Mouse (Mus musculus) hindbrain, postnatal 0 days (tissue): ENCODE results near the gene Diaph3. TPM values are rescaled to one million over a fixed set of nuclear protein-coding genes. Genes with fewer than 3 reads are reported as not detected.

Source experiments
- ATAC-seq: fragments of 200-750 bp; cut with Nextera tagmentation; 2 replicates; pipeline ENCODE4 v1.8.0; 2017; ENCODE audit warnings: mild to moderate bottlenecking, moderate TSS enrichment, moderate library complexity
- DNase-seq: peaks from one replicate; pipeline ENCODE4 v3.0.0-alpha.2; 2015; ENCODE audit warnings: low spot score
- H3K27ac ChIP-seq: fragments of 300-500 bp; sonication (generic); 2 replicates; pipeline ENCODE4 v1.5.1; 2014; ENCODE audit warnings: mild to moderate bottlenecking
- H3K27me3 ChIP-seq: fragments of 300-500 bp; sonication (generic); 2 replicates; pipeline ENCODE4 v1.6.1; 2014; ENCODE audit warnings: low read length, mixed read lengths; ENCODE audit not compliant: insufficient read depth
- H3K36me3 ChIP-seq: fragments of 300-500 bp; sonication (generic); 2 replicates; pipeline ENCODE4 v1.6.1; 2014; ENCODE audit warnings: low read length, mixed read lengths; ENCODE audit not compliant: insufficient read depth
- H3K4me1 ChIP-seq: fragments of 300-500 bp; sonication (generic); 2 replicates; pipeline ENCODE4 v1.6.1; 2014; ENCODE audit warnings: antibody characterized with exemption, low read length, mixed read lengths; ENCODE audit not compliant: insufficient read depth
- H3K4me2 ChIP-seq: fragments of 300-500 bp; sonication (generic); 2 replicates; pipeline ENCODE4 v1.6.1; 2014; ENCODE audit warnings: low read depth, mild to moderate bottlenecking, low read length, moderate library complexity, mixed read lengths
- H3K4me3 ChIP-seq: fragments of 300-500 bp; sonication (generic); 2 replicates; pipeline ENCODE4 v1.5.1; 2014; ENCODE audit warnings: low read length
- H3K9ac ChIP-seq: fragments of 300-500 bp; sonication (generic); replicated peaks from 2 replicates; pipeline ENCODE4 v1.6.1; 2014; ENCODE audit warnings: mild to moderate bottlenecking, low read length, moderate library complexity, mixed read lengths
- H3K9me3 ChIP-seq: fragments of 300-500 bp; sonication (generic); 2 replicates; pipeline ENCODE4 v1.6.1; 2016; ENCODE audit warnings: low read length, mixed read lengths
- CTCF ChIP-seq: IDR thresholded peaks from 2 replicates; pipeline ENCODE4 v1.5.1; 2016; ENCODE audit warnings: antibody characterized with exemption, control low read depth, low read depth
- WGBS: fragments of 180-500 bp; shearing (Covaris S2); extraction: QIAGEN DNeasy Blood & Tissue Kit; methylation state at CpG from one replicate; pipeline ENCODE4 v1.1.7; 2014; 5-methylcytosine and 5-hydroxymethylcytosine counted together
- polyA plus RNA-seq: library from polyadenylated mRNA; unstranded; fragments of >200 nt; fragmentation: Nextera tagmentation; extraction: Ambion mirVana; gene quantifications from 2 replicates; pipeline ENCODE4 v1.2.1, GENCODE M21; 2015
- total RNA-seq: library from RNA; depleted of rRNA; stranded (reverse); fragments of >200 nt; gene quantifications from 2 replicates; pipeline ENCODE4 v1.2.3, GENCODE M21; 2014

The Diaph3 gene
- total and polyA plus RNA-seq, 2 experiments from 2014 or later = 1.1 to 5.1 TPM

DNA sequence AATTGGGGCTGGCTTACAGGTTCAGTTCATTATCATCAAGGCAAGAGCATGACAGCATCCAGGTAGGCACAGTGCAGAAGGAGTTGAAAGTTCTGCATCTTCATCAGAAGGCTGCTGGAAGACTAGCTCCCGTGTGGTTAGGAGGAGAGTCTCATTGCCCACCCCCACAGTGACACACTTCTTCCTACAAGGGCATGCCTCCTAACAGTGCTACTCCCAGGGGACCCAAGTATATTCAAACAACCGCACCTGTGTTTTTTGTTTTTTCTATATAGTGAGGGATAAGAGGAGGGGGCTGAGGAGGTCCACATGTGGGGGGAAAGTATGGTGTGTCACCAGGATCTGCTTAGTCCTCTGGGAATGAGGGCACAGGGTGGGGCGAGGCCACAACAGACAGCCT is 4.3 kb upstream of the Diaph3 start:
- H3K27me3 ChIP-seq = no peaks in the 10 kb centered on the region
- H3K9ac ChIP-seq = no peak overlapping the region
- no peaks in the 10 kb centered on the region for H3K9me3 ChIP-seq
- DNase-seq (no peak), ATAC-seq (no peak)
- H3K4me3 ChIP-seq = no peak overlapping the region
- H3K4me1 ChIP-seq = 0 out of 2 replicates have a peak, but pooled peaks cover 4% of the 10 kb centered on the region
- no peak overlapping the region for H3K27ac ChIP-seq
- no peak overlapping the region for H3K4me2 ChIP-seq
- TF ChIP-seq CTCF = no peak
- 82% methylated on average over 3 of the region's 3 CpGs for WGBS
- H3K36me3 ChIP-seq = no peaks in the 10 kb centered on the region

- Histone ChIP-seq H3K4me2 (peak overlapping the region; percentile 99), H3K27ac (no peak overlapping the region), H3K9me3 (no peaks in the 10 kb centered on the region), H3K36me3 (no peaks in the 10 kb centered on the region), H3K27me3 (no peaks in the 10 kb centered on the region), H3K4me3 (peak overlapping the region; percentile 83; the same call in 1 of the 2 replicates), H3K9ac (no peak overlapping the region; the same call in 1 of the 2 replicates), H3K4me1 (0 out of 2 replicates have a peak, but pooled peaks cover 4% of the 10 kb centered on the region)
- 81% methylated on average over 11 of the region's 11 CpGs for WGBS
- DNase-seq = no peak
- no peak for TF ChIP-seq CTCF
- no peak for ATAC-seq
These were observed 742 bp upstream of the Diaph3 start for GRCm38 (mm10) chr14:87141777-87142176.

- no peak for TF ChIP-seq CTCF
- Histone ChIP-seq H3K27ac (no peak overlapping the region), H3K36me3 (no peaks in the 10 kb centered on the region), H3K9ac (peak overlapping the region; percentile 10), H3K27me3 (no peaks in the 10 kb centered on the region), H3K4me3 (peak overlapping the region; percentile 83), H3K4me1 (0 out of 2 replicates have a peak, but pooled peaks cover 4% of the 10 kb centered on the region), H3K4me2 (peak overlapping the region; percentile 99), H3K9me3 (no peaks in the 10 kb centered on the region)
- DNase-seq (peak; percentile 33), ATAC-seq (no peak; the same call in 1 of the 2 replicates)
- WGBS = 4% methylated on average over 17 of the region's 17 CpGs
These were observed 590 bp downstream of the Diaph3 start for GRCm38 (mm10) chr14:87140327-87140962.

DNA sequence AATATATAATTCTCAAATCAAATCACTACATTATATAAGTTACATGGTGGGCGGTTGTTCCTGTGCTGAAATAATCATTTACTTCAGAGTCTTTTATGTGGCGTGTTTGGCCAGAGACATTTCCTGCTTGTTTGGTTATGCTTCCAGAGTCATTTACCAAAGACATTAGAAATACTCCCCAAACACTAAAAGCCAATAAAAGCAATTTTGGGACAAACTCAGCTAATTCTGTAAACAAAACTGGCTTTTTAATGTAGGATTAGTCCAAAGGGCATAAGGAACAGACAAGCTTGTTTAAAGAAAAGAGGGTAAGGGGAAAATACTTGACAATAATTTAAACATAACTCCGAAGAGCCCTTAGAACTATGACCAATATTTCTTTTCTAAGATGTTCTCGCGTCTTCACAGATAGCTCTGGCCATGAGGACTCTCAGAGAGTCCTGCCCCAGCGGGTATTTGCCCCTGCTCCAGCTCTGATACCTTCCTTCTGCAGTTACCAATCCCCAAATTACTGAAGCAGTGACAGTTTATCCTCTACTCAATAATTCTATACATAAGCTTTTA is 14.9 kb downstream of the Diaph3 start:
- no peak for ATAC-seq
- Histone ChIP-seq H3K4me2 (no peak overlapping the region), H3K27me3 (no peaks in the 10 kb centered on the region), H3K4me1 (no peaks in the 10 kb centered on the region), H3K4me3 (no peak overlapping the region), H3K27ac (no peak overlapping the region), H3K36me3 (no peaks in the 10 kb centered on the region), H3K9ac (no peak overlapping the region), H3K9me3 (no peaks in the 10 kb centered on the region)
- no peak for DNase-seq
- no peak for TF ChIP-seq CTCF
- 94% methylated on average over 6 of the region's 6 CpGs for WGBS

DNA sequence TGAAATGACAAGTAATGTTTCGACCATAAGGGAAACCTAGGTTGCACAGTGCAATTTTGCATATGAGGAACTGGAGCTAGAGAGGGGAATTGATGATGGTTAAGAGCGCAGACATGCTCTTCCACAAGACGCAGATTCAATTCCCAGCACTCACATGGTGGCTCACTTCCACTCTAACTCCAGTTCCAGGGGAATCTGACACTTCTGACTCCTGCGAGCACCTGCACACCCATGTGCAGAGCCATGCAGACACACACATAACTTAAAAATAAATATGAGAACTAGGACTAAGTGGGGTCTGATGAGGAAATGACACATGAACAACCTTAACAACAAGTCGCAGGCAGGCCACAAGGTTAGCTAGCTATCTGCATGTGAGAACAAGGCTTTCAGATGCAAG is 15.5 kb downstream of the Diaph3 start:
- ATAC-seq = no peak
- WGBS = 91% methylated on average over 5 of the region's 5 CpGs

DNA sequence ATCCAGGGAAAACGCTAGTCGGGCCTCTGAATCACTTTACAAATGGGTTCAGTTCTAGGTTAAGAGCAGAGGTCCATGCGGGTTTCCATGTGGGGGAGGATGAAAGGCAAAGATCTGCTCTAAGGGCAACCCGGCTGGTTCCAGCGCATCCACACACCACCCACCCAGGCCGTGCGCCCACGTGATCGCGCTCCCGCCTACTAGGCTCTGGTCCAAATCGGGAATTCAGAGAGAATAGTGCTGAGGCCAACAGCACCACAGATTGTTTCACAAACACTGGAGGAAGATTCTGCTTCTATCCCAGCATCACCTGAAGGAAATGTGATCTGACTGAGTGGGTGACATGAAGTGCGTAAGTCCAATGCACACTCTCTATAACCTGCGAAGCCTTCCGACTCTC is 17.9 kb downstream of the Diaph3 start:
- Histone ChIP-seq H3K9me3 (no peaks in the 10 kb centered on the region), H3K36me3 (no peaks in the 10 kb centered on the region), H3K9ac (no peak overlapping the region), H3K27ac (no peak overlapping the region), H3K4me3 (no peak overlapping the region), H3K4me2 (no peak overlapping the region), H3K27me3 (no peaks in the 10 kb centered on the region), H3K4me1 (no peaks in the 10 kb centered on the region)
- no peak for TF ChIP-seq CTCF
- DNase-seq = no peak
- 94% methylated on average over 15 of the region's 15 CpGs for WGBS
- no peak for ATAC-seq

More for the DNA sequence above, 15.5 kb downstream of the Diaph3 start:
- Histone ChIP-seq H3K4me2 (no peak overlapping the region), H3K36me3 (no peaks in the 10 kb centered on the region), H3K4me3 (no peak overlapping the region), H3K27me3 (no peaks in the 10 kb centered on the region), H3K27ac (no peak overlapping the region), H3K9me3 (no peaks in the 10 kb centered on the region), H3K9ac (no peak overlapping the region), H3K4me1 (no peaks in the 10 kb centered on the region)
- no peak for DNase-seq
- no peak for TF ChIP-seq CTCF

DNA sequence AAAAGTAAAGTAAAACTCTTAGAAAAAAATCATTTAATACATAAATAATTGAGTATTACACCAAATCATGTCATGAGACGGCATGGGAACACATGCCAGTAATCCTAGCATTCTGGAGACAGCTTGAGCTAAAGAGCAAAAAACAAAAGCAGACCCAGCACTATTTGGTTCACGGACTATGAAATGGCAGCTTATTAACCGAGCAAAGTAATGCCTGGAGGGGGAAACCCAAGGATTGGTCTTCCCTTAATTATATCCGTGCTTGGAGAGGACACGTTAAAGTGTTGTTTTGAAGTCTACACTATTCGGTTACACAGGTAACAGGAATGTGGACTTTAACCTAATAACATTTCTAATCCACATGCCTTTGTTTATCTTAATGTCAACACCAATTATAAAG is 19.2 kb downstream of the Diaph3 start:
- no peaks in the 10 kb centered on the region for H3K36me3 ChIP-seq
- H3K4me2 ChIP-seq = no peak overlapping the region
- TF ChIP-seq CTCF = no peak
- H3K4me1 ChIP-seq = no peaks in the 10 kb centered on the region
- WGBS = 73% methylated on average over 6 of the region's 6 CpGs
- ATAC-seq (no peak), DNase-seq (no peak)
- H3K4me3 ChIP-seq = no peak overlapping the region
- H3K27ac ChIP-seq = no peak overlapping the region
- H3K27me3 ChIP-seq = no peaks in the 10 kb centered on the region
- no peaks in the 10 kb centered on the region for H3K9me3 ChIP-seq
- no peak overlapping the region for H3K9ac ChIP-seq
